Mouse (Mus musculus) kidney, embryonic 14.5 days (tissue): ENCODE measurements around the gene Gm6882. TPM values are rescaled to one million over a fixed set of nuclear protein-coding genes. Genes with fewer than 3 reads are reported as not detected.
"Not testable (repeated sequence)": the region's sequence is repeated elsewhere in the genome, so short reads cannot be mapped to it uniquely, and the experiment has no call there.

ENCODE experiments used
- ATAC-seq: fragments of 200-750 bp; cut with Nextera tagmentation; 2 replicates; pipeline ENCODE4 v1.8.0; 2017; ENCODE audit warnings: moderate number of reproducible peaks, mild to moderate bottlenecking, moderate TSS enrichment, moderate library complexity; ENCODE audit not compliant: low FRiP score, low TSS enrichment
- H3K27ac ChIP-seq: fragments of 300-500 bp; sonication (generic); 2 replicates; pipeline ENCODE4 v1.5.1; 2014; ENCODE audit warnings: low read depth, mild to moderate bottlenecking, low read length, moderate library complexity, mixed read lengths
- H3K27me3 ChIP-seq: fragments of 300-500 bp; sonication (generic); 2 replicates; pipeline ENCODE4 v1.6.1; 2014; ENCODE audit warnings: mild to moderate bottlenecking, low read length; ENCODE audit not compliant: control insufficient read depth, insufficient read depth
- H3K36me3 ChIP-seq: fragments of 300-500 bp; sonication (generic); 2 replicates; pipeline ENCODE4 v1.6.1; 2014; ENCODE audit warnings: low read length, mixed read lengths; ENCODE audit not compliant: control insufficient read depth, insufficient read depth
- H3K4me1 ChIP-seq: fragments of 300-500 bp; sonication (generic); 2 replicates; pipeline ENCODE4 v1.6.1; 2014; ENCODE audit warnings: low read length, mixed read lengths; ENCODE audit not compliant: control insufficient read depth, insufficient read depth
- H3K4me2 ChIP-seq: fragments of 300-500 bp; sonication (generic); replicated peaks from 2 replicates; pipeline ENCODE4 v1.6.1; 2014; ENCODE audit warnings: low read depth, mild to moderate bottlenecking, low read length
- H3K4me3 ChIP-seq: fragments of 300-500 bp; sonication (generic); 2 replicates; pipeline ENCODE4 v1.5.1; 2014; ENCODE audit warnings: mild to moderate bottlenecking, low read length
- H3K9ac ChIP-seq: fragments of 300-500 bp; sonication (generic); 2 replicates; pipeline ENCODE4 v1.6.1; 2014; ENCODE audit warnings: low read depth, mild to moderate bottlenecking, low read length, moderate library complexity
- H3K9me3 ChIP-seq: fragments of 300-500 bp; sonication (generic); 2 replicates; pipeline ENCODE4 v1.6.1; 2016; ENCODE audit warnings: low read length; ENCODE audit not compliant: control insufficient read depth
- WGBS: fragments of 180-500 bp; shearing (Covaris S2); extraction: QIAGEN DNeasy Blood & Tissue Kit; methylation state at CpG from one replicate; pipeline ENCODE4 v1.1.7; 2014; 5-methylcytosine and 5-hydroxymethylcytosine counted together
- polyA plus RNA-seq: library from polyadenylated mRNA; unstranded; fragments of >200 nt; fragmentation: Nextera tagmentation; extraction: Ambion mirVana; gene quantifications from 2 replicates; pipeline ENCODE4 v1.2.1, GENCODE M21; 2014

Gene Gm6882
- polyA plus RNA-seq, result not detected in 2 replicates

DNA sequence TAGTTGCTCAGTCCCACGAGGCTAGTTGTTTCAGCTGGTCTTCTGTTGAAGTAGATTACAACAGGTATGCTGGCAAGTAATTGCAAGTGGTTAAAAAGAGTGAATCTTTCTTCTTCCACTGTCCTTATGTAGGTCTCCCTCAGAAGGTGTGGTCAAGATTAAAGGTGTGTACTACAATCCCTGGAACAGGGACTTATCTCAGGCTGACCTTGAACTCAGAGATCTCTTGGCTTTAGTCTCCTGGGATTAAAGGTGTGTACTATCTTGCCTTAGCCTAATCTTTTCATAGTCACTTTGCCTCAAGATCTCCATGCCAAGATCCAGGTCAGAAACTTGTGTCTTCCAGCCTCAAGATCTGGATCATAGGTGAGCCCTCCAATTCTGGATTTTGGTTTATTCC, at the start of gene Gm6882:
Gene Gm6882 (minus strand): TSS at position 101 of the 400 bp plus-strand sequence.
- not testable (repeated sequence) for H3K27me3 ChIP-seq, H3K36me3 ChIP-seq, H3K4me1 ChIP-seq, ATAC-seq, H3K27ac ChIP-seq, H3K9me3 ChIP-seq, H3K4me3 ChIP-seq, H3K9ac ChIP-seq, H3K4me2 ChIP-seq
- WGBS, result 43% methylated on average over 1 of the region's 1 CpGs

Other genes starting within 250 kb of the Gm6882 start
- gene Gm5157, start 242.3 kb downstream of the Gm6882 start, polyA plus RNA-seq, result not detected in 2 replicates
- gene Vmn1r124, start 172.1 kb downstream of the Gm6882 start, polyA plus RNA-seq, result not detected in 2 replicates
- gene Vmn1r125, start 160.6 kb downstream of the Gm6882 start, polyA plus RNA-seq, result not detected in 2 replicates
- gene Vmn1r126, start 131.3 kb downstream of the Gm6882 start, polyA plus RNA-seq, result not detected in 2 replicates
- not detected in 2 replicates for gene Vmn1r127, start 112.9 kb downstream of the Gm6882 start, polyA plus RNA-seq
- gene Vmn1r128, start 83.4 kb downstream of the Gm6882 start, polyA plus RNA-seq, result not detected in 2 replicates
- not detected in 2 replicates for gene Vmn1r129, start 71.5 kb downstream of the Gm6882 start, polyA plus RNA-seq
- not detected in 2 replicates for gene Vmn1r130, start 79.0 kb upstream of the Gm6882 start, polyA plus RNA-seq
- not detected in 2 replicates for gene Vmn1r131, start 113.3 kb upstream of the Gm6882 start, polyA plus RNA-seq
- gene Vmn1r132, start 181.3 kb upstream of the Gm6882 start, polyA plus RNA-seq, result not detected in 2 replicates